Mouse (Mus musculus): ENCODE results near the gene Prkcg. TPM values are rescaled to one million over a fixed set of nuclear protein-coding genes. Genes with fewer than 3 reads are reported as not detected.

The Prkcg gene
- polyA plus RNA-seq, 1 experiment from 2014 or later, result not detected

DNA sequence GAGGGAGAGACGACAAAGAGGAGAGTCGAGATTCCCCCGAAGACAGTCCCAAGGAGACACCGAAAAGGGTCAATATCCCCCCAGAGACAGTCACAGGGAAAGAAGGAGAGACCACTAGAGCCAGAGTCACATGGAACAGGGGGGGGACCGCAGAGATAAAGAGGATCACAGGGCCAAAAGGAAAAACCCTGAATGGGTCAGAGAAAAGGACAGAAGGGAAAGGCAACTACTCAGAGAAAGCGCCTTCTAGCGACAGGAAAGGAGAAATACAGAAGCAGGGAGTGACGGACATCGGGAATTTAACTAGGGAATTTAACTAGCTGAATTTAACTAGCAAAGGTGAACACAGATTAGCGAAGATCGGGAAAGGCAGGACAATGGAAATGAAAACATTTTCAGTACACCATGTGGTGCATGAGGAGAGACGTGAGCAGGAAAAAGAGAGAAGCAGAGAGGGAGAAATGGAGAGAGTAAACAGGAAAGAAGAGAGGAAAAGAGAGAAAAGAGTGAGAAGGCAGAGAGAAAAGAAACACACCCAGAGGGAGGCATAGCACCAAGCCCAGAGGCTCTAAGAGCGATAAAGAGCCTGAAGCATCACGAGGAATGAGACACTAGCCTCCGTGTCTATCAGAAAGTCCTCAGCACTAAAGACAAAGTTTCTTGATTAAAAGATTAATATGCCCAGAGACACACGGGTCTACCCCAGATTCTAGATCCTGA lies 13.7 kb downstream of the Prkcg start:
- Histone ChIP-seq H3K36me3 (ENCODE audit: control insufficient read depth, insufficient read depth, low read length) (no peaks in the 10 kb centered on the region), H3K9ac (ENCODE audit: low read depth, low read length) (no peak overlapping the region), H3K9me3 (ENCODE audit: control insufficient read depth, low read length) (no peaks in the 10 kb centered on the region), H3K4me1 (replicated peaks; ENCODE audit: control insufficient read depth, insufficient read depth, low read length) (peaks cover 8% of the 10 kb centered on the region), H3K4me2 (peak overlapping the region; percentile 62), H3K4me3 (ENCODE audit: low read depth, low read length) (peak overlapping the region; percentile 33), H3K27me3 (replicated peaks; ENCODE audit: control insufficient read depth, insufficient read depth, low read length) (peaks cover 51% of the 10 kb centered on the region), H3K27ac (ENCODE audit: low read depth, low read length) (no peak overlapping the region)
- ATAC-seq (replicated peaks; ENCODE audit: low FRiP score) (0 out of 2 replicates have a peak, but pooled peaks have one; percentile 16), DNase-seq (ENCODE audit: low spot score) (no peak)
- 4% methylated on average over 16 of the region's 16 CpGs for WGBS

DNA sequence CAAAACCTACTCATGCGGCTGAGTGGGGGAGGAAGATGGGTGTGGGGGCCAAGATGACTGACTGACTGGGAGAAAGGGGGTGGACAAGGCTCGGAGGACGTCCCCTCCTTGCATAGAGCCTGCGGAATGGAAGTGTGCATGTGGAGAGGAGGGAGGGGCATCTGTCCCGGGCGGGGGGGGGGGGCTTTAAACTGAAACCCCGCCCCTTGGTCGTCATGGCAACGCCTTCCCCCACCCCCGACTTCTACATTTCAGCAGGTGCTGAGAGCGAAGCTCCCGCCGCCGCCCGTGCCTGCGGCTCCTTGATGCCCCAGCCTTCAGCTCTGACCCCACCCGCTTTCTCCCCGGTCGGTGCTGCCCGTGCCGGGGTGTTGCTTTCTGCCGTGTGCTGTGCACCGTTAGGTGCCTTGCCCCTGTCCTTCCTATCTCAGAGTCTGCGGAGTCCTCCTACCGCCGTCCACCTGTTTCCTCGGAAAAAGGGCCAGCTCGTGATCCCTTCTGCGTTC lies 14.3 kb downstream of the Prkcg start:
- H3K27me3 ChIP-seq (replicated peaks; ENCODE audit: control insufficient read depth, insufficient read depth, low read length), result peaks cover 51% of the 10 kb centered on the region
- H3K4me2 ChIP-seq, result peak overlapping the region; percentile 62
- no peaks in the 10 kb centered on the region for H3K36me3 ChIP-seq (ENCODE audit: control insufficient read depth, insufficient read depth, low read length)
- peaks cover 8% of the 10 kb centered on the region for H3K4me1 ChIP-seq (replicated peaks; ENCODE audit: control insufficient read depth, insufficient read depth, low read length)
- H3K4me3 ChIP-seq (ENCODE audit: low read depth, low read length), result peak overlapping the region; percentile 33
- DNase-seq (ENCODE audit: low spot score), result peak; percentile 44
- ATAC-seq (replicated peaks; ENCODE audit: low FRiP score), result 0 out of 2 replicates have a peak, but pooled peaks have one; percentile 37
- no peak overlapping the region for H3K9ac ChIP-seq (ENCODE audit: low read depth, low read length)
- under 1% methylated on average over 27 of the region's 29 CpGs for WGBS
- H3K9me3 ChIP-seq (ENCODE audit: control insufficient read depth, low read length), result no peaks in the 10 kb centered on the region
- no peak overlapping the region for H3K27ac ChIP-seq (ENCODE audit: low read depth, low read length)

DNA sequence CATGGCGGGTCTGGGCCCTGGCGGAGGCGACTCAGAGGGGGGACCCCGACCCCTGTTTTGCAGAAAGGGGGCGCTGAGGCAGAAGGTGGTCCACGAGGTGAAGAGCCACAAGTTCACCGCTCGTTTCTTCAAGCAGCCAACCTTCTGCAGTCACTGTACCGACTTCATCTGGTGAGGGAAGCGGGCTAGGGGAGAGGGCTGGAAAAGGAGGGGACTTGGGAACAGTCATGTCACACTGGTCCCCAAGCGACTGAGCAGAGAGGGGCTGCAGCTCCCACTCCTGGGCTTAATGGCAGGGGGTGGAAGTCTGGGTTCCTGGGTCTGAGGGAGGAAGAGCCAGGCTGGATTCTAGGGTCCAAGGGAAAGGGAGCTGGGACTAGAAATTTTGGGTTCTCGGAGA lies 14.8 kb downstream of the Prkcg start:
- Histone ChIP-seq H3K4me3 (ENCODE audit: low read depth, low read length) (peak overlapping the region; percentile 33), H3K4me1 (replicated peaks; ENCODE audit: control insufficient read depth, insufficient read depth, low read length) (peaks cover 8% of the 10 kb centered on the region), H3K9me3 (ENCODE audit: control insufficient read depth, low read length) (no peaks in the 10 kb centered on the region), H3K36me3 (ENCODE audit: control insufficient read depth, insufficient read depth, low read length) (no peaks in the 10 kb centered on the region), H3K27ac (ENCODE audit: low read depth, low read length) (no peak overlapping the region), H3K27me3 (replicated peaks; ENCODE audit: control insufficient read depth, insufficient read depth, low read length) (peaks cover 51% of the 10 kb centered on the region), H3K4me2 (peak overlapping the region; percentile 62), H3K9ac (ENCODE audit: low read depth, low read length) (no peak overlapping the region)
- no peak for DNase-seq (ENCODE audit: low spot score)
- 5% methylated on average over 12 of the region's 12 CpGs for WGBS
- no peak for ATAC-seq (replicated peaks; ENCODE audit: low FRiP score)

DNA sequence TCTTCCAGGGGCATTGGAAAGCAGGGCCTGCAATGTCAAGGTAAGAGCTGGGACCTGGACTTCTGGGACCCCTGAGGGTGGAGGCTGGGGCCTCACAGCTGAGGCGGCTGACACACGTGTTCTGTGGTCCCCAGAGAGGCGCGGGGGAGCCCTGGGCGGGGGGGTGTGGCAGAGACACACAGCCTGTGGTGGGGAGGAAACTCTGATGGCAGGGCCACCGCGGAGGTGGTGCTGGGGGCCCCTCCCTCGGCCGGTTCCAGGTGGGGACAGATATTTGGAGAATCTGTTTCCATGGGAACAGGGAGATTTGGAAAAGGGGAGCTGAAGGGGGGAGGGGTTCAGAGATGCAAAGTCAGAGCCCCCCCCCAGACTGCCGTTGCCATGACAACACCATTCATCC lies 15.3 kb downstream of the Prkcg start:
- Histone ChIP-seq H3K4me3 (ENCODE audit: low read depth, low read length) (no peak overlapping the region), H3K36me3 (ENCODE audit: control insufficient read depth, insufficient read depth, low read length) (no peaks in the 10 kb centered on the region), H3K9ac (ENCODE audit: low read depth, low read length) (no peak overlapping the region), H3K9me3 (ENCODE audit: control insufficient read depth, low read length) (no peaks in the 10 kb centered on the region), H3K4me1 (replicated peaks; ENCODE audit: control insufficient read depth, insufficient read depth, low read length) (peaks cover 8% of the 10 kb centered on the region), H3K27ac (ENCODE audit: low read depth, low read length) (no peak overlapping the region), H3K27me3 (replicated peaks; ENCODE audit: control insufficient read depth, insufficient read depth, low read length) (peaks cover 51% of the 10 kb centered on the region), H3K4me2 (no peak overlapping the region)
- DNase-seq (ENCODE audit: low spot score) (no peak), ATAC-seq (replicated peaks; ENCODE audit: low FRiP score) (no peak; the same call in 1 of the 2 replicates)
- WGBS, result 5% methylated on average over 10 of the region's 10 CpGs

DNA sequence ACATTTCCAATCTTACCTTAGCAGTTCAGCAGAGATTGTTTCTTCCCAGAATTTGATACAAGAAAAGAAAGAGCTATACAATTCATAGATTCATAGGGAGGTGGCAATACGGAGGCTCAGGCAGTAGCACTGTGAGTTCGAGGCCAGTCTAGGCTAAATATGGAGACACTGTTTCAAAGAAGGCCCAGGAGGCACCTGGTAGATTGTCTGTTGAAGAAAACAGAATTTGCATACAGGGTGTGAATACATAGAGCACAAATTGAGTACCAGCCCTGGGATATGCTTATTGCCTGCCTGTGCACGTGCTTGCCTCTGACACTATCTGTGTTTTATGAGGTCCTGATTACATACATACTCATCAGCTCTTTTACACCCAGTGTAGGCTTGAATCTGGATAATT lies 17.4 kb downstream of the Prkcg start:
- DNase-seq (ENCODE audit: low spot score) (no peak), ATAC-seq (replicated peaks; ENCODE audit: low FRiP score) (no peak)
- H3K9ac ChIP-seq (ENCODE audit: low read depth, low read length), result no peak overlapping the region
- H3K4me2 ChIP-seq, result no peak overlapping the region
- no peaks in the 10 kb centered on the region for H3K36me3 ChIP-seq (ENCODE audit: control insufficient read depth, insufficient read depth, low read length)
- H3K4me1 ChIP-seq (replicated peaks; ENCODE audit: control insufficient read depth, insufficient read depth, low read length), result peaks cover 8% of the 10 kb centered on the region
- whole genome bisulfite sequencing, result 64% methylated on average over 3 of the region's 3 CpGs
- peaks cover 41% of the 10 kb centered on the region for H3K27me3 ChIP-seq (replicated peaks; ENCODE audit: control insufficient read depth, insufficient read depth, low read length)
- no peak overlapping the region for H3K4me3 ChIP-seq (ENCODE audit: low read depth, low read length)
- no peak overlapping the region for H3K27ac ChIP-seq (ENCODE audit: low read depth, low read length)
- H3K9me3 ChIP-seq (ENCODE audit: control insufficient read depth, low read length), result no peaks in the 10 kb centered on the region

DNA sequence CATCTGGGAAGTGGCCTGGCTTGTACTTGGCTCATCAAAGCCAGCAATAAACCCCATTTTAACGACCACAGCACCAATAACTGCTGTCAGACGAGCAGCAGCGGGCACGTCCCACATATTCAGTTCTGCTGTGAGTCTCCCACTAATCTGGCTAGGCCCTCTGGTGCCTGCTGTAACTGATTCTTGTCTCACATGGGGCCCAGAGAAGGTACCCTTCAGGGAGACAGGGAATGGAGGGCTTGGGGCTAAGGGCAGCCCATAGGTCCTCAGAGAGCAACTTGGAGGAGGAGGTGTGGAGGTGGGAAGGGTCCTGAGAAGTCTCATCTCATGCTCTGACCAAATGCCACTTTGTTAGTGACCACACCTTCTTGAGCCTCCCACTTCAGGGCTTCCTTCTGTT lies 19.7 kb downstream of the Prkcg start:
- Histone ChIP-seq H3K27me3 (replicated peaks; ENCODE audit: control insufficient read depth, insufficient read depth, low read length) (peaks cover 21% of the 10 kb centered on the region), H3K9ac (ENCODE audit: low read depth, low read length) (no peak overlapping the region), H3K36me3 (ENCODE audit: control insufficient read depth, insufficient read depth, low read length) (no peaks in the 10 kb centered on the region), H3K4me3 (ENCODE audit: low read depth, low read length) (no peak overlapping the region), H3K4me1 (replicated peaks; ENCODE audit: control insufficient read depth, insufficient read depth, low read length) (0 out of 2 replicates have a peak, but pooled peaks cover 2% of the 10 kb centered on the region), H3K27ac (ENCODE audit: low read depth, low read length) (no peak overlapping the region), H3K9me3 (ENCODE audit: control insufficient read depth, low read length) (no peaks in the 10 kb centered on the region), H3K4me2 (no peak overlapping the region)
- no peak for ATAC-seq (replicated peaks; ENCODE audit: low FRiP score)
- DNase-seq (ENCODE audit: low spot score), result no peak
- WGBS, result 60% methylated on average over 4 of the region's 4 CpGs

DNA sequence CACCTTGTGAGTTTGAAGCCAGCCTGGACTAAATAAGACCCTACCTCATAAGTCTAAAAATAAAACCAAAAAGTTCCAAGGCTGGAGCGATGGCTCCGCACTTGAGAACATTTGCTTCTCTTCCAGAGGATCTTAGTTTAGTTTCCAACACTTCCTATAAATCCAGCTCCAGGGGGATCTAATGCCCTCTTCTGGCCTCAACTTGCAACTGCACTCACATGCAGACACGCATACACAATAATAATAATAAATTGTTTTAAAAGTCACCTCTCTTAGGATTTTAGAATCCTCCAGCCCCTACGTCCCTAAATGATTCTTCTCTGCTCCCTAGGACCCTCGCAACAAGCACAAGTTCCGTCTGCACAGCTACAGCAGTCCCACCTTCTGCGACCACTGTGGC lies 21.3 kb downstream of the Prkcg start:
- H3K27me3 ChIP-seq (replicated peaks; ENCODE audit: control insufficient read depth, insufficient read depth, low read length), result peaks cover 9% of the 10 kb centered on the region
- WGBS, result 92% methylated on average over 7 of the region's 7 CpGs
- DNase-seq (ENCODE audit: low spot score) (no peak), ATAC-seq (replicated peaks; ENCODE audit: low FRiP score) (no peak)
- no peaks in the 10 kb centered on the region for H3K4me1 ChIP-seq (replicated peaks; ENCODE audit: control insufficient read depth, insufficient read depth, low read length)
- no peaks in the 10 kb centered on the region for H3K36me3 ChIP-seq (ENCODE audit: control insufficient read depth, insufficient read depth, low read length)
- no peak overlapping the region for H3K27ac ChIP-seq (ENCODE audit: low read depth, low read length)
- H3K9ac ChIP-seq (ENCODE audit: low read depth, low read length), result no peak overlapping the region
- no peak overlapping the region for H3K4me2 ChIP-seq
- no peak overlapping the region for H3K4me3 ChIP-seq (ENCODE audit: low read depth, low read length)
- no peaks in the 10 kb centered on the region for H3K9me3 ChIP-seq (ENCODE audit: control insufficient read depth, low read length)

DNA sequence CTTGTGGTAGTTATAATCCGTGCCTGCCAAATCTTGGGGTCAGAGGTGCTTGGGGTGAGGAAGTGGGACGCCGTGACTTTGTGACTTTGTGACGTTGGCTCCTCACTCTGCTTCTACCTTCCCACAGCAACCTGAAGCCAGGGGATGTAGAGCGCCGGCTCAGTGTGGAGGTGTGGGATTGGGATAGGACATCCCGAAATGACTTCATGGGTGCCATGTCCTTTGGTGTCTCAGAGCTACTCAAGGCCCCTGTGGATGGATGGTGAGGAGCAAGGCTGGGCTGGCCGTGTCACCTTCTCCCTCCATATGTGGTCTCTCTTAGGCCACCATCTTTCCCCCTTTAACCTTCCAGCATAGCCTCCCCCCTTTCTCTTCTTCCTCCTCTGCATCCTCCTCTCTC lies 24.6 kb downstream of the Prkcg start:
- no peaks in the 10 kb centered on the region; the same call in 1 of the 2 replicates for H3K27me3 ChIP-seq (replicated peaks; ENCODE audit: control insufficient read depth, insufficient read depth, low read length)
- 74% methylated on average over 8 of the region's 8 CpGs for WGBS
- no peak overlapping the region for H3K27ac ChIP-seq (ENCODE audit: low read depth, low read length)
- no peaks in the 10 kb centered on the region for H3K9me3 ChIP-seq (ENCODE audit: control insufficient read depth, low read length)
- H3K4me2 ChIP-seq, result no peak overlapping the region
- ATAC-seq (replicated peaks; ENCODE audit: low FRiP score), result no peak
- H3K9ac ChIP-seq (ENCODE audit: low read depth, low read length), result no peak overlapping the region
- no peak for DNase-seq (ENCODE audit: low spot score)
- no peaks in the 10 kb centered on the region for H3K4me1 ChIP-seq (replicated peaks; ENCODE audit: control insufficient read depth, insufficient read depth, low read length)
- H3K4me3 ChIP-seq (ENCODE audit: low read depth, low read length), result no peak overlapping the region
- no peaks in the 10 kb centered on the region for H3K36me3 ChIP-seq (ENCODE audit: control insufficient read depth, insufficient read depth, low read length)

DNA sequence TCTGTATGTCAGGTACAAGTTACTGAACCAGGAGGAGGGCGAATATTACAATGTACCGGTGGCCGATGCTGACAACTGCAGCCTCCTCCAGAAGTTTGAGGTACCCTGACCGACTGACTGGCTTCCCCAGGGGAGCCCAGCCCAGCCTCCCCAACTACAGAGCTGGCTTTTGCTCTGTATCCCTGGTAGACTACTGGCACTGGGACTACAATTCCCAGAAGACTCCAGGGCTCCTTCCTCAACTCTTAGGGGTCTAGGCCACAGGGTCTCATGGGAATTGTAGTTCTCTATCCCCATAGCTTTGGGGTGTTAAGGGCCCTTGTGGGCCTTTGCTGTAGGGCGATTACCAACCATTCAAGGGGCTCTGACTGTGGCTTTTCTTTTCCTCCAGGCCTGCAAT lies 25.1 kb downstream of the Prkcg start:
- Histone ChIP-seq H3K27ac (ENCODE audit: low read depth, low read length) (no peak overlapping the region), H3K27me3 (replicated peaks; ENCODE audit: control insufficient read depth, insufficient read depth, low read length) (no peaks in the 10 kb centered on the region; the same call in 1 of the 2 replicates), H3K9me3 (ENCODE audit: control insufficient read depth, low read length) (no peaks in the 10 kb centered on the region), H3K36me3 (ENCODE audit: control insufficient read depth, insufficient read depth, low read length) (no peaks in the 10 kb centered on the region), H3K4me3 (ENCODE audit: low read depth, low read length) (no peak overlapping the region), H3K9ac (ENCODE audit: low read depth, low read length) (no peak overlapping the region), H3K4me2 (no peak overlapping the region), H3K4me1 (replicated peaks; ENCODE audit: control insufficient read depth, insufficient read depth, low read length) (no peaks in the 10 kb centered on the region)
- DNase-seq (ENCODE audit: low spot score) (no peak), ATAC-seq (replicated peaks; ENCODE audit: low FRiP score) (no peak)
- WGBS, result 67% methylated on average over 5 of the region's 5 CpGs
